14 mouse cellular contexts compared by ENCODE assay signal in genomic region chr3:135191861-135192260, GRCm38 (mm10). TPM values are rescaled to one million over a fixed set of nuclear protein-coding genes. Genes with fewer than 3 reads are reported as not detected.
DNase-seq lines count a peak whose midpoint lies in the region; ATAC-seq lines count a peak whose summit lies in the region.
"Had no signal": no experiment of that assay in that cellular context is flagged by ENCODE, and none has a peak within 500 bp of the region (broad histone marks: within the 10 kb centered on the region; RNA-seq: fewer than 3 reads in every experiment).

No protein-coding gene starts in this region.

- H3K36me3 ChIP-seq in limb, embryonic 10.5 days, result no peaks in the 10 kb centered on the region
- no peaks in the 10 kb centered on the region for H3K36me3 ChIP-seq in midbrain, embryonic 14.5 days (ENCODE audit: control insufficient read depth, insufficient read depth, low read length)
- H3K36me3 ChIP-seq: heart, embryonic 13.5 days; limb, embryonic 13.5 days had no signal

- peak; percentile 16 for DNase-seq in layer of hippocampus, adult 9-10 months (ENCODE audit: low spot score)
- no peak for DNase-seq in layer of hippocampus, postnatal 36 days
- peak; percentile 10 for DNase-seq in CD4-positive, CD25-positive, alpha-beta regulatory T cell, adult 2 months (ENCODE audit: low read depth, low spot score)
- peak; percentile 8 for DNase-seq in induced T-regulatory cell, adult 2 months (ENCODE audit: low read depth)
- DNase-seq in skeletal muscle tissue, adult 2 months (ENCODE audit: low read depth, low spot score), result peak; percentile 22
- DNase-seq in limb, embryonic 10.5 days (ENCODE audit: low spot score), result no peak
- DNase-seq in retina, postnatal 1 day, result no peak
- DNase-seq in midbrain, embryonic 14.5 days, result no peak
- DNase-seq: cerebellum, adult 9-11 months; heart, postnatal 36 days had no signal

- no peak overlapping the region for H3K4me2 ChIP-seq in midbrain, embryonic 14.5 days (ENCODE audit: low read length)
- H3K4me2 ChIP-seq: heart, embryonic 13.5 days; limb, embryonic 13.5 days had no signal

- H3K9ac ChIP-seq in midbrain, embryonic 14.5 days (replicated peaks; ENCODE audit: low read length), result no peak overlapping the region
- H3K9ac ChIP-seq: heart, embryonic 13.5 days; limb, embryonic 13.5 days had no signal

- H3K9me3 ChIP-seq in limb, embryonic 10.5 days (replicated peaks), result no peaks in the 10 kb centered on the region
- no peaks in the 10 kb centered on the region for H3K9me3 ChIP-seq in midbrain, embryonic 14.5 days (ENCODE audit: control insufficient read depth, low read length)
- H3K9me3 ChIP-seq: heart, embryonic 13.5 days; limb, embryonic 13.5 days had no signal

- H3K27ac ChIP-seq in limb, embryonic 10.5 days, result no peak overlapping the region
- H3K27ac ChIP-seq in midbrain, embryonic 14.5 days (replicated peaks; ENCODE audit: low read depth, low read length), result no peak overlapping the region
- H3K27ac ChIP-seq: heart, embryonic 13.5 days; limb, embryonic 13.5 days had no signal

- no peak for ATAC-seq in midbrain, embryonic 14.5 days (ENCODE audit: low FRiP score, low TSS enrichment)
- ATAC-seq: forebrain, embryonic 14.5 days; midbrain, embryonic 16.5 days had no signal

- H3K4me1 ChIP-seq in limb, embryonic 10.5 days, result no peaks in the 10 kb centered on the region
- no peaks in the 10 kb centered on the region for H3K4me1 ChIP-seq in midbrain, embryonic 14.5 days (ENCODE audit: control insufficient read depth, insufficient read depth, low read length)
- H3K4me1 ChIP-seq: heart, embryonic 13.5 days; limb, embryonic 13.5 days had no signal

- H3K4me3 ChIP-seq in limb, embryonic 10.5 days, result no peak overlapping the region
- H3K4me3 ChIP-seq in midbrain, embryonic 14.5 days (replicated peaks; ENCODE audit: low read depth, low read length), result no peak overlapping the region
- H3K4me3 ChIP-seq: heart, embryonic 13.5 days; limb, embryonic 13.5 days had no signal

- H3K27me3 ChIP-seq in limb, embryonic 10.5 days (ENCODE audit: low read depth, poor library complexity, severe bottlenecking), result no peaks in the 10 kb centered on the region
- no peaks in the 10 kb centered on the region for H3K27me3 ChIP-seq in midbrain, embryonic 14.5 days (ENCODE audit: control insufficient read depth, insufficient read depth, low read length)
- H3K27me3 ChIP-seq: heart, embryonic 13.5 days; limb, embryonic 13.5 days had no signal

- 91% methylated on average over 6 of the region's 6 CpGs for WGBS in limb, embryonic 10.5 days
- 92% methylated on average over 6 of the region's 6 CpGs for WGBS in midbrain, embryonic 14.5 days

RNA-seq across cellular contexts. Expression of gene Cenpe, which starts 20.5 kb away (rescaled TPM):
- total RNA-seq in layer of hippocampus, postnatal 36 days (2021), result 1 to 10 TPM; 2.2 to 2.3 TPM
- 29.9 and 39.5 TPM in 2 replicates for polyA plus RNA-seq in limb, embryonic 10.5 days (2016; fragmentation: Nextera tagmentation; extraction: Ambion mirVana)
- 4.5 and 7.9 TPM in 2 replicates for polyA plus RNA-seq in midbrain, embryonic 14.5 days (2014; fragmentation: Nextera tagmentation; extraction: Ambion mirVana)

Comparison
In these comparisons a context has a peak if more than half of its experiments do, and no peak if none do; other contexts are left out.
1. DNase-seq: peak in layer of hippocampus, adult 9-10 months (single experiment), CD4-positive, CD25-positive, alpha-beta regulatory T cell, adult 2 months (single experiment), induced T-regulatory cell, adult 2 months (single experiment) and skeletal muscle tissue, adult 2 months (single experiment); none in layer of hippocampus, postnatal 36 days (0 of 2), limb, embryonic 10.5 days (single experiment), retina, postnatal 1 day (single experiment) and midbrain, embryonic 14.5 days (single experiment).